Mouse (Mus musculus): ENCODE measurements around the gene Zcchc3. TPM values are rescaled to one million over a fixed set of nuclear protein-coding genes. Genes with fewer than 3 reads are reported as not detected.
"Not testable (repeated sequence)": the region's sequence is repeated elsewhere in the genome, so short reads cannot be mapped to it uniquely, and the experiment has no call there.

Zcchc3 gene
- polyA plus RNA-seq, 1 experiment from 2014 or later, result 67.7 TPM

DNA sequence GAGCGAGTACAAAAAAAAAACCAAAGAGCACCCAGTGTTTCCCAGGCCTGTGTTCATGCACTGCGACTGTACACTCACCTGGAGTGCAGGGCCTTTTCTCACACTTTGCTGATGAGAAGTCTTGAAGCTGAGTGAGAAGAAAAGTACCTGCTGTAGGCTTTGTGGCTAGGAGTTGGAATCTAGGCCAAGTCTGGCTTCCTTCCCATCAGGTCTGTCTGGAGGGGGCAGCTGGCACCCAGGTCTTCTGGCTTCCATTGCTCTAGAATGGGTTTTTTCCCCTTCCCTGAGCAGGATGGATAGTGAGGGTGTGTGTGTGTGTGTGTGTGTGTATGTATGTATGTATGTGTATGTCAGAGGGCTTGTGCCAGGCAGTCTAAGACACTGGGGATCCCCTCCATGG, 25.0 kb upstream of the Zcchc3 start:
- 89% methylated on average over 2 of the region's 2 CpGs for WGBS
- ATAC-seq (replicated peaks; ENCODE audit: insufficient number of reproducible peaks, low FRiP score, low TSS enrichment, low read depth), result no peak

DNA sequence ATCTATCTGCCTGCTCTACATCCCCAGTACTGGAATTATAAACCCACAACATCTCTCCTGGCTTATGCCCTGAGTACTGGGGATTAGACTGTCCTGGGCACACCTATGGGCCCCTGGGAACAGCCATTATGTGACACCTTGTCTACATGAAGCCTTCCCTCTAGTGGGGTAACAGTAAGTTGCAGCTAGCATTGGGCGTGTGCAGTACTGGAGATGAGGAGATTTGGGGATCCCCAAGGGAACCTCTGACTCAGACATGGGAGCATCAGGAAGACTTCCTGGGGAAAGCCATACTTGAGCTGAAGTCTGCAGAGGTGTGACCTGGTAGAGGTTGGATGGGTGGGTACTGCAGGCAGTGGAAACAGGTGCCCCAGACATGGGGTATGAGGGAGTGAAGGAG, 24.1 kb upstream of the Zcchc3 start:
- 50% methylated on average over 1 of the region's 1 CpGs for WGBS
- H3K36me3 ChIP-seq (replicated peaks; ENCODE audit: control insufficient read depth, insufficient read depth, low read depth, low read length), result no peaks in the 10 kb centered on the region
- H3K9me3 ChIP-seq (replicated peaks; ENCODE audit: control insufficient read depth, low read length), result no peaks in the 10 kb centered on the region
- no peak for DNase-seq (ENCODE audit: low spot score)
- H3K4me3 ChIP-seq (ENCODE audit: low read depth, low read length), result no peak overlapping the region
- H3K27me3 ChIP-seq (ENCODE audit: control insufficient read depth, insufficient read depth, low read length), result no peaks in the 10 kb centered on the region
- H3K9ac ChIP-seq (replicated peaks; ENCODE audit: low read length), result no peak overlapping the region
- H3K27ac ChIP-seq (replicated peaks; ENCODE audit: low read depth, low read length), result no peak overlapping the region
- H3K4me1 ChIP-seq (ENCODE audit: control insufficient read depth, insufficient read depth, low read length), result no peaks in the 10 kb centered on the region
- ATAC-seq (replicated peaks; ENCODE audit: insufficient number of reproducible peaks, low FRiP score, low TSS enrichment, low read depth), result no peak
- no peak overlapping the region for H3K4me2 ChIP-seq (ENCODE audit: low read depth, low read length)

More for the DNA sequence above, 25.0 kb upstream of the Zcchc3 start:
- no peak overlapping the region for H3K27ac ChIP-seq (replicated peaks; ENCODE audit: low read depth, low read length)
- H3K4me2 ChIP-seq (ENCODE audit: low read depth, low read length), result no peak overlapping the region
- no peak overlapping the region for H3K4me3 ChIP-seq (ENCODE audit: low read depth, low read length)
- no peaks in the 10 kb centered on the region for H3K27me3 ChIP-seq (ENCODE audit: control insufficient read depth, insufficient read depth, low read length)
- H3K4me1 ChIP-seq (ENCODE audit: control insufficient read depth, insufficient read depth, low read length), result no peaks in the 10 kb centered on the region
- H3K9me3 ChIP-seq (replicated peaks; ENCODE audit: control insufficient read depth, low read length), result no peaks in the 10 kb centered on the region
- H3K36me3 ChIP-seq (replicated peaks; ENCODE audit: control insufficient read depth, insufficient read depth, low read depth, low read length), result no peaks in the 10 kb centered on the region
- DNase-seq (ENCODE audit: low spot score), result no peak
- no peak overlapping the region for H3K9ac ChIP-seq (replicated peaks; ENCODE audit: low read length)

DNA sequence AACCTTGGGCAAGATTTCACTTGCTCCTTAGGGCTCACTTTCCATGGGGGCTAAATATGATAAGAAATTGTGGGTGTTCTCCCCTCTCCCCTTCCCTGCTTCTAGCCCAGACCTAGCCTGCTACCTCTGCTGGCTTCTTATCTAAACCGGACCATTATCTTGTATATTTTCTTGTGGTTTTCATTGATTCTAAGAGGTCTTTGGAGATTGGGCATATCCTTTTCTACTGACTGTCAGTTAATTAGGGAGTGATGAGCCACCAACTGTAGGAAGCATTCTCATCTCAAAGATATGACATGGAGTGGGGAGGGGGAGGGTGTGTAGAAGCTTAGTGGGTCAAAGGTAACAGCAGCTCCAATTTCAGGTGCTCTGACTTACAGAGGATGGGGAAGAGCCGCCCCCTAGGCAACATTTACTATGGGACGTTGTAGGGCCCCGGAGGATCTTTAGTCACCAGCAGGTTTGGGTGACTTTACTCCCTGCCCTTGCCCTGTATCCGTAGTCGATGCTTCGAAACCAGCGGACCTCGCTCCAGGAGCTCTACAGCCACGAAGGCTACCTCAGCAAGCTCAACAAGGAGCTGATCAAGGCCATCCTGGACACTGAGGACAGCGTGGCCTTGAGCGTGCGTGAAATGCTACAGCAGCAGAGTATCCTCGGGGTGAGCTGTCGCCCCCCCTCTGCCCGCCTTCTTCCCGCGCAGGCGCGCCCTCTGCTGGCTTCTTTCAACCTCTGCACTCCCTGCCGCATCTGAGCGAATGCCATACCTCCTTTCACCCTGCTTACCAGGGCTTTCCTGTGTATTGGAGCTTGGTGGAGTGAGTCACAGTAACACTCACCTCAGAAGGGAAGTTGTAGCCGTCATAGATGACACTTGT, 22.4 kb upstream of the Zcchc3 start:
- ATAC-seq (replicated peaks; ENCODE audit: insufficient number of reproducible peaks, low FRiP score, low TSS enrichment, low read depth) (peak; percentile 62; the same call in 1 of the 2 replicates), DNase-seq (ENCODE audit: low spot score) (peak; percentile 88)
- Histone ChIP-seq H3K27me3 (ENCODE audit: control insufficient read depth, insufficient read depth, low read length) (no peaks in the 10 kb centered on the region), H3K9ac (replicated peaks; ENCODE audit: low read length) (peak overlapping the region; percentile 47), H3K4me3 (ENCODE audit: low read depth, low read length) (peak overlapping the region; percentile 5; the same call in 1 of the 2 replicates), H3K27ac (replicated peaks; ENCODE audit: low read depth, low read length) (no peak overlapping the region), H3K4me1 (ENCODE audit: control insufficient read depth, insufficient read depth, low read length) (no peaks in the 10 kb centered on the region), H3K4me2 (ENCODE audit: low read depth, low read length) (peak overlapping the region; percentile 28; the same call in 1 of the 2 replicates), H3K9me3 (replicated peaks; ENCODE audit: control insufficient read depth, low read length) (no peaks in the 10 kb centered on the region), H3K36me3 (replicated peaks; ENCODE audit: control insufficient read depth, insufficient read depth, low read depth, low read length) (no peaks in the 10 kb centered on the region)
- WGBS, result 4% methylated on average over 23 of the region's 23 CpGs

DNA sequence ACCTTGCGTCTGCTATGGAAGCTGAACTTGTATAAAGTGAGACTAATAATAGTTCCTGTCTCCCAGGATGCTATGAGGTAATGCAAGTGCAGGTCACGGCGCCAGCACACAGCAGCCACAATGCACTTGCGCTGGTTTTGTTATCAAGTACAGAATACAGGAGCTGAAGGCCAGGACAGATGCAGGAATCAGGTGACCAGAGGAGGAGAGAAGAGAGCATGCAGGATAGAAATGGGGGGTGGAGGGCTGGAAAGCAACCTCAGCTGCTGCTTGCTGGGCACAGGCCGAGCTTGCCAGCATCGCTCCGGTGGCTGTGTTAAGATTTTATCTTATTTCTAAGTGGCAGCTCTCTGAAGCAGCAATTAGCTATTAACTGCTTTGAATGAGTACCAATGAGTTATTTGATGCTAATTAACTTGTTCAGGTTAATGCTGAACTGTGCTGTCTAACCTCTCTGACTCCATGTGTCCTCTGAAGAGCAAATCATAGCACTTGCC, 21.6 kb upstream of the Zcchc3 start:
- ATAC-seq (replicated peaks; ENCODE audit: insufficient number of reproducible peaks, low FRiP score, low TSS enrichment, low read depth) (no peak), DNase-seq (ENCODE audit: low spot score) (no peak)
- 69% methylated on average over 7 of the region's 7 CpGs for WGBS
- Histone ChIP-seq H3K4me3 (ENCODE audit: low read depth, low read length) (no peak overlapping the region), H3K9me3 (replicated peaks; ENCODE audit: control insufficient read depth, low read length) (no peaks in the 10 kb centered on the region), H3K4me2 (ENCODE audit: low read depth, low read length) (no peak overlapping the region), H3K27me3 (ENCODE audit: control insufficient read depth, insufficient read depth, low read length) (no peaks in the 10 kb centered on the region), H3K27ac (replicated peaks; ENCODE audit: low read depth, low read length) (no peak overlapping the region), H3K9ac (replicated peaks; ENCODE audit: low read length) (no peak overlapping the region), H3K4me1 (ENCODE audit: control insufficient read depth, insufficient read depth, low read length) (no peaks in the 10 kb centered on the region), H3K36me3 (replicated peaks; ENCODE audit: control insufficient read depth, insufficient read depth, low read depth, low read length) (no peaks in the 10 kb centered on the region)

DNA sequence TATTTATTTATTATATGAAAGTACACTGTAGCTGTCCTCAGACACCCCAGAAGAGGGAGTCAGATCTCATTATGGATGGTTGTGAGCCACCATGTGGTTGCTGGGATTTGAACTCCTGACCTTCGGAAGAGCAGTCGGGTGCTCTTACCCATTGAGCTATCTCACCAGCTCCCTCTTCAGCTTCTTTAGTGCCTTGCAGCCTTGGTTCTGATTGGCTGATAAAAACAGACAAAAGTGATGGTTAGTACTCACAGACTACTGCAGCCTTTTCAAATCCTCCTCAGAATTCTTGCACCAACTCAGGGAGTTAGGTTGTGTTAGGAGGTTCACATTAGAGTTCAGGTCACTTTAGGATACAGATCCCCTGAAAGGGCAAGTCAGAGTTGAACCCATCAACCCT, 13.7 kb upstream of the Zcchc3 start:
- not testable (repeated sequence) for H3K4me2 ChIP-seq (ENCODE audit: low read depth, low read length); DNase-seq (ENCODE audit: low spot score); H3K36me3 ChIP-seq (replicated peaks; ENCODE audit: control insufficient read depth, insufficient read depth, low read depth, low read length); ATAC-seq (replicated peaks; ENCODE audit: insufficient number of reproducible peaks, low FRiP score, low TSS enrichment, low read depth); H3K27ac ChIP-seq (replicated peaks; ENCODE audit: low read depth, low read length); H3K9me3 ChIP-seq (replicated peaks; ENCODE audit: control insufficient read depth, low read length); H3K9ac ChIP-seq (replicated peaks; ENCODE audit: low read length); H3K27me3 ChIP-seq (ENCODE audit: control insufficient read depth, insufficient read depth, low read length); H3K4me3 ChIP-seq (ENCODE audit: low read depth, low read length); H3K4me1 ChIP-seq (ENCODE audit: control insufficient read depth, insufficient read depth, low read length)
- WGBS, result 81% methylated on average over 2 of the region's 2 CpGs

DNA sequence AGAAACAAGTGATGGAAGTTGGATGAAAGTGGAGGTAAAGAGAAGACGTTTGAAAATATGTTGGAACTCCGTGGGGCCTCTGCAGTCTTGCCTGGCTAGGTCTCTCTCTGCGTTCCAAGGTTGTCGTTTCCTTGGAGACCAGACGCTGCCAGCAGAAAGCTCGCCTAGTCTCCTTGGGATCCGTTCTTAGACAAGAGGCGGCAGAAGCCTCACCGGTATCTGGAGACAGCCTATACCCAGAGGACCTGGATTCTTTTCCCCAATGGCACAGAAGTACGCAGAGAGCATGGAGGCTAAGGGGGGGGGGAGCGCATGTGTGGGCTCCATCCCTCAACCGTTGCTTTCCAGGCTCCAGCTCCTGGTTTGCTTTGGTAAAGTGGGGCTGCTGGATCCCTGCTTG, 12.7 kb upstream of the Zcchc3 start:
- no peaks in the 10 kb centered on the region for H3K9me3 ChIP-seq (replicated peaks; ENCODE audit: control insufficient read depth, low read length)
- no peak overlapping the region for H3K4me3 ChIP-seq (ENCODE audit: low read depth, low read length)
- DNase-seq (ENCODE audit: low spot score) (peak; percentile 38), ATAC-seq (replicated peaks; ENCODE audit: insufficient number of reproducible peaks, low FRiP score, low TSS enrichment, low read depth) (no peak)
- H3K27me3 ChIP-seq (ENCODE audit: control insufficient read depth, insufficient read depth, low read length), result no peaks in the 10 kb centered on the region
- peak overlapping the region; percentile 31; the same call in 1 of the 2 replicates for H3K4me2 ChIP-seq (ENCODE audit: low read depth, low read length)
- H3K4me1 ChIP-seq (ENCODE audit: control insufficient read depth, insufficient read depth, low read length), result no peaks in the 10 kb centered on the region
- no peaks in the 10 kb centered on the region for H3K36me3 ChIP-seq (replicated peaks; ENCODE audit: control insufficient read depth, insufficient read depth, low read depth, low read length)
- 6% methylated on average over 12 of the region's 12 CpGs for WGBS
- H3K9ac ChIP-seq (replicated peaks; ENCODE audit: low read length), result no peak overlapping the region
- no peak overlapping the region for H3K27ac ChIP-seq (replicated peaks; ENCODE audit: low read depth, low read length)

DNA sequence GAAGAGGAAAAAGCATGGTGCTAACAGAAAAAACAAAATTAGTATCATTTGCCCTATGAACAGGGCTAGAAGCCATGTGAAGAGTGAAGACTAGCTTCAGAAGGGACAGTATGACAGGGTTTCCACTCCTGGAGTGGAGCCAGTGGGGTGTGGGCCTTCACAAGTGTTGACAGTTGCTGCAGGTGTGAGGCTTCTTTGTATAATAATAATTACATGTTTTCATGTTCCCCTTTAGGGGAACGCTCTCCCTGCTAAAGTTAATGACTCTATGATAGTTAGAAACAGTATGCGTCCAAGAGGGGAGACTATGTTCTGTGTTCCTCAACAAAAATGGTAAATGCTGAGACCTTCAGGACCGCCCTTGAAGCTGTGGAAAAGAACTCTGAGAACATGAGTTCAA, 959 bp upstream of the Zcchc3 start:
- Histone ChIP-seq H3K4me1 (ENCODE audit: control insufficient read depth, insufficient read depth, low read length) (no peaks in the 10 kb centered on the region; the same call in 1 of the 2 replicates), H3K9me3 (replicated peaks; ENCODE audit: control insufficient read depth, low read length) (no peaks in the 10 kb centered on the region; the same call in 1 of the 2 replicates), H3K4me3 (ENCODE audit: low read depth, low read length) (no peak overlapping the region), H3K27ac (replicated peaks; ENCODE audit: low read depth, low read length) (peak overlapping the region; percentile 98; the same call in 1 of the 2 replicates), H3K4me2 (ENCODE audit: low read depth, low read length) (no peak overlapping the region), H3K36me3 (replicated peaks; ENCODE audit: control insufficient read depth, insufficient read depth, low read depth, low read length) (no peaks in the 10 kb centered on the region), H3K27me3 (ENCODE audit: control insufficient read depth, insufficient read depth, low read length) (no peaks in the 10 kb centered on the region), H3K9ac (replicated peaks; ENCODE audit: low read length) (no peak overlapping the region)
- 96% methylated on average over 3 of the region's 3 CpGs for WGBS
- DNase-seq (ENCODE audit: low spot score) (no peak), ATAC-seq (replicated peaks; ENCODE audit: insufficient number of reproducible peaks, low FRiP score, low TSS enrichment, low read depth) (no peak)

DNA sequence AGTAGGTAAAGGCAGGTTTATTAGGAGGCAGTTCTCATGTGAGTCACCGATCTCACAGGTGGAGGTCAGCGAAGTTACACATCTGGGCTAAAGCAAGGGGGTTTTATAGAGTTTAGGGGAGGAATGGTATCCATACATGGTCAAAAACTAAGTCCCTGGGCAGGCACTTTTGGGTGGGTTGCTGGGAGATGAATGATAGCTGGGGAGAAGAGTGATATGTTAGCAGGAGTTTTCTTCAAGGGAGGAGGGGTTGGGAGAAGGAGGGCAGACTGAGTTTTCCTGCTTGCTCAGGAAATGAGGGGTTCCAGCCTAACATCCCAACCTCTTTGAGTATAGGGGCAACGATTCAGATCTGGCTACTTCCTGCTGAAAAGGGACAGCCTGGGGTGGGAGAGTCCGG, 460 bp upstream of the Zcchc3 start, which contains the start of gene 6820408C15Rik:
Gene 6820408C15Rik (plus strand): TSS at position 301 of the 400 bp plus-strand sequence.
- Histone ChIP-seq H3K27me3 (ENCODE audit: control insufficient read depth, insufficient read depth, low read length) (no peaks in the 10 kb centered on the region), H3K9me3 (replicated peaks; ENCODE audit: control insufficient read depth, low read length) (no peaks in the 10 kb centered on the region; the same call in 1 of the 2 replicates), H3K9ac (replicated peaks; ENCODE audit: low read length) (peak within 1 kb of the TSS; percentile 98), H3K4me2 (ENCODE audit: low read depth, low read length) (peak within 1 kb of the TSS; percentile 90), H3K4me3 (ENCODE audit: low read depth, low read length) (peak within 1 kb of the TSS; percentile 93), H3K4me1 (ENCODE audit: control insufficient read depth, insufficient read depth, low read length) (peaks cover 4% of the 10 kb centered on the region), H3K27ac (replicated peaks; ENCODE audit: low read depth, low read length) (peak within 1 kb of the TSS; percentile 98), H3K36me3 (replicated peaks; ENCODE audit: control insufficient read depth, insufficient read depth, low read depth, low read length) (no peaks in the 10 kb centered on the region)
- DNase-seq (ENCODE audit: low spot score) (no peak), ATAC-seq (replicated peaks; ENCODE audit: insufficient number of reproducible peaks, low FRiP score, low TSS enrichment, low read depth) (no peak)
- 27% methylated on average over 4 of the region's 4 CpGs for WGBS
